Mouse (Mus musculus) thymus, adult 2 months (tissue): ENCODE results near the gene Usp39.

ENCODE experiments used
- CTCF ChIP-seq: fragments of 200-500 bp; IDR thresholded peaks from 2 replicates; pipeline ENCODE4 v1.5.1; 2012; ENCODE audit warnings: mild to moderate bottlenecking, control low read depth, low read length, moderate library complexity, borderline replicate concordance; ENCODE audit not compliant: control insufficient read depth, poor library complexity, insufficient read depth; ENCODE audit errors: extremely low read depth
- POLR2A ChIP-seq: fragments of 200-500 bp; IDR thresholded peaks from 2 replicates; pipeline ENCODE4 v1.6.1; 2012; ENCODE audit warnings: mild to moderate bottlenecking, low read length, control low read depth, moderate library complexity; ENCODE audit not compliant: control insufficient read depth, poor library complexity, insufficient read depth; ENCODE audit errors: extremely low read depth

DNA sequence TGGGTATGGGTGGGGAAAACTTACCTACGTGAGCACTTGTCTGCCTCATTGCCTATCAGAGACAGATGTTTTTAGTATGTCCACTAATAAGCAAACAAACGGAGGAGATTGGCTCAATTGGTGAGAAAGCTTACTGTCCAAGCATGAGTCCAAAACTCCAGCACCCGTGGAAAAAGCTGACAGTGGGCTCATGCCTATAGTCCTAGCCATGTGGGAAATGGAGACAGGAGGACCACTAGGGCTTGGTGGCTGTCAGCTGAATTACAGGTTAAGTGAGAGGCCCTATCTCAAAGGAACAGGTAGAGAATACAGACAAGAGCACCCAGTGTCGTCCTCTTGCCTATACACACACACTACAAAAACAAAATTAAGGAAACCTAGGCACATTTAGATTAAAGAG, 1.3 kb upstream of the Usp39 start:
- TF ChIP-seq POLR2A (no peak), CTCF (no peak)
